Mouse (Mus musculus) liver, embryonic 14.5 days (tissue): ENCODE results near the gene Olfr1396. TPM values are rescaled to one million over a fixed set of nuclear protein-coding genes. Genes with fewer than 3 reads are reported as not detected.

Experiments used
- ATAC-seq: fragments of 200-750 bp; cut with Nextera tagmentation; 2 replicates; pipeline ENCODE4 v1.8.0; 2017; ENCODE audit warnings: moderate number of reproducible peaks, mild to moderate bottlenecking, moderate library complexity; ENCODE audit not compliant: insufficient read depth
- DNase-seq, 3 experiments: peaks; one replicate each; pipeline ENCODE4 v3.0.0-alpha.2; 2012 to 2013; ENCODE audit warnings: low read depth in 3 of 3, low spot score in 3 of 3
- H3K27ac ChIP-seq: fragments of 300-500 bp; sonication (generic); 2 replicates; pipeline ENCODE4 v1.5.1; 2014; ENCODE audit warnings: moderate library complexity, mild to moderate bottlenecking, control low read depth, inconsistent platforms
- H3K27me3 ChIP-seq: fragments of 300-500 bp; sonication (generic); 2 replicates; pipeline ENCODE4 v1.6.1; 2014; ENCODE audit warnings: mild to moderate bottlenecking, low read length, moderate library complexity; ENCODE audit not compliant: control insufficient read depth, insufficient read depth
- H3K36me3 ChIP-seq: fragments of 300-500 bp; sonication (generic); replicated peaks from 2 replicates; pipeline ENCODE4 v1.6.1; 2014; ENCODE audit warnings: low read depth; ENCODE audit not compliant: control insufficient read depth, insufficient read depth
- H3K4me1 ChIP-seq, 2 experiments: fragments of 200-500 bp in 1 of 2; fragments of 300-500 bp in 1 of 2; sonication (generic) in 1 of 2; replicated peaks; 2 replicates each; pipeline ENCODE4 v1.6.1; 2012 to 2014; ENCODE audit warnings: antibody characterized with exemption in 1 of 2, inconsistent platforms in 1 of 2, low read length in 1 of 2; ENCODE audit not compliant: control insufficient read depth in 2 of 2, insufficient read depth in 2 of 2
- H3K4me2 ChIP-seq: fragments of 300-500 bp; sonication (generic); 2 replicates; pipeline ENCODE4 v1.6.1; 2014; ENCODE audit warnings: low read depth, mild to moderate bottlenecking, control low read depth, moderate library complexity
- H3K4me3 ChIP-seq, 2 experiments: fragments of 200-500 bp in 1 of 2; fragments of 300-500 bp in 1 of 2; sonication (generic) in 1 of 2; 2 replicates each; pipeline ENCODE4 v1.5.1; 2012 to 2014; ENCODE audit warnings: low read depth in 2 of 2, low read length in 2 of 2, mild to moderate bottlenecking in 2 of 2, control low read depth in 1 of 2, inconsistent platforms in 1 of 2, moderate library complexity in 1 of 2; ENCODE audit not compliant: insufficient read depth in 1 of 2
- H3K9ac ChIP-seq: fragments of 300-500 bp; sonication (generic); replicated peaks from 2 replicates; pipeline ENCODE4 v1.6.1; 2014; ENCODE audit warnings: mild to moderate bottlenecking, control low read depth, moderate library complexity
- H3K9me3 ChIP-seq: fragments of 300-500 bp; sonication (generic); 2 replicates; pipeline ENCODE4 v1.6.1; 2016; ENCODE audit warnings: low read length, mixed read lengths; ENCODE audit not compliant: control insufficient read depth
- CTCF ChIP-seq: IDR thresholded peaks from 2 replicates; pipeline ENCODE4 v1.5.1; 2016; ENCODE audit warnings: antibody characterized with exemption, low read depth, control low read depth
- EP300 ChIP-seq: IDR thresholded peaks from 2 replicates; pipeline ENCODE4 v1.6.1; 2016; ENCODE audit warnings: antibody characterized with exemption, low read depth
- WGBS: fragments of 180-500 bp; shearing (Covaris S2); extraction: QIAGEN DNeasy Blood & Tissue Kit; methylation state at CpG from one replicate; pipeline ENCODE4 v1.1.7; 2014; ENCODE audit not compliant: insufficient replicate concordance; 5-methylcytosine and 5-hydroxymethylcytosine counted together
- polyA plus RNA-seq, 2 experiments: library from polyadenylated mRNA; depleted of rRNA in 1 of 2; stranded (reverse) in 1 of 2; unstranded in 1 of 2; fragments of >200 nt; fragmentation: Nextera tagmentation in 1 of 2; extraction: Ambion mirVana in 1 of 2; gene quantifications; 2 replicates each; pipeline versions ENCODE4 v1.2.1 to v1.2.3; 2012 to 2014

The Olfr1396 gene
- polyA plus RNA-seq (2012; rRNA removed) (not detected in 2 replicates), polyA plus RNA-seq (2014; fragmentation: Nextera tagmentation; extraction: Ambion mirVana) (not detected in 2 replicates)

DNA sequence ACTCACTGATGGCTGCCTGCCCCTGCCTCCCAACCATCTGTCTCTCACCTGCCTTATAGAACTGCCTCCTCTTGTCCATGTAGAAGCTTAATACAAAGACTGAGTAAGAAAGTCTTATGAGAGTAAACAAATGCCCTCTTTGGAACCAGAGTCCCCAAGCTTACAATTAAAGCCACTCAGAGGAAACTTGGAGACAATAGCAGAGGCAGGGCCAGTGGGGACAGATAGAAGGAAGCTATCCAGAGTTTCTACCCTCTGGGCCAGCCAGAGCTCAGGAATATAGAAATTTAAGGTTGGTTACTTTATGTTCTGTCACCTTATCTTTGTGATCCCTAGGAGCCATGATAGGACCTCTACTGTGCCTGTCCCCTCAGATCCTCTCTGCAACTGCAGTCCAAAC is at the start of gene Olfr1396:
TSS of gene Olfr1396 (minus strand) at position 101 of the 400 bp plus-strand sequence.
- ATAC-seq = no peak
- Histone ChIP-seq H3K27ac (no peak within 1 kb of the TSS), H3K9ac (no peak within 1 kb of the TSS), H3K4me2 (no peak within 1 kb of the TSS), H3K4me3 (no peak within 1 kb of the TSS), H3K27me3 (no peaks in the 10 kb centered on the region), H3K9me3 (no peaks in the 10 kb centered on the region), H3K4me1 (no peaks in the 10 kb centered on the region), H3K36me3 (no peaks in the 10 kb centered on the region)
- no peak for TF ChIP-seq EP300
- no peak for TF ChIP-seq CTCF
- no peak for DNase-seq

DNA sequence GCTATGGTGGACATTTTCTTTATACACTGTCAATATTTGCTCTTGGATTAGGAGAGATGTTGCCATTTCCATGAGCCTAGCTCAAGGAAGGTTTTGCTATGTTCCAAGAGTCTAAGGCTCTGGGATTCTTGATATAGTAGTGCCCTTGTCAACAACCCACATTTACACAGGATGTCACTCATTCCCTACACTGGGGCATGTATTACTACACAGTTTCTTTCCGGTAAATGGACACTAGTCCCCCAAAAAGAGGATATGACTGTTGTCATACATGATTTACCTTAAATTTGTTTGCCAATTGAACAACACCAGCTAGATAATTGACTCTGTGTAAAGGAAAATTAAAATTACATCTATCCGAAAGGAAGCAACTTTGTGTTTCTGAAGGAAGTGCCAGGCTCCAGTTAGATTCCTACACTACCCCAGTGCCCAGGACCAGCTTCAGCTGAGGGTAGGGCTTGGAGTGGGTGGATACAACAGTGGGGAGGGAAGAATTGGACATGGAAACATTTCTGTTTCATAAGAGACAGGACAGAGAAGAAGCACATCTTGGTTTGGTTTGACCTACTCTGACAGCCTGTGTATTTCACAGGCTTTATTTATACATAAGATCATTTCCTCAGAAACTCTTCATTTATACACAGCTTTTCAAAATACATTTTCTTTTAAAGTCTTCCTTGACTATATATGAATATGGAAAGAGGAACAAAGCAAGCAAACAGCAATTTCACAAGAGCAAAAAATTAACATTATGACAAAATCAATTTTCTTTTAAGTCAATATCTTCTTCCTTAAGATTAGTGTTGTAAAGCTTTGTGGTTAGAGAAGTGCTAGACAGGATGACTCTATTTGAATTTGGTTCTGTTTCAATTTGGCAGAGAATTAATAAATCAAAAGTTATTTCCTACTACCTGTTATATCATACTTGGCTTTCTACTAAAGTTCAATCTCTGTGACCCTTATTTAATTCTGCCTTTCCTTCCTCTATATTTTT is 42.4 kb upstream of the Olfr1396 start:
- no peaks in the 10 kb centered on the region for H3K36me3 ChIP-seq
- DNase-seq (no peak), ATAC-seq (no peak)
- H3K27ac ChIP-seq = no peak overlapping the region
- H3K9ac ChIP-seq = no peak overlapping the region
- H3K27me3 ChIP-seq = no peaks in the 10 kb centered on the region
- TF ChIP-seq EP300 (no peak), CTCF (no peak)
- no peak overlapping the region for H3K4me2 ChIP-seq
- no peaks in the 10 kb centered on the region for H3K4me1 ChIP-seq
- 49% methylated on average over 2 of the region's 2 CpGs for WGBS
- H3K4me3 ChIP-seq = no peak overlapping the region
- H3K9me3 ChIP-seq = no peaks in the 10 kb centered on the region

- 48% methylated on average over 1 of the region's 1 CpGs for WGBS
Observed at GRCm38 (mm10) chr11:49154077-49154476, 39.4 kb upstream of the Olfr1396 start, which contains the start of gene Olfr1394. TSS of gene Olfr1394 (plus strand) at chr11:49154377.

DNA sequence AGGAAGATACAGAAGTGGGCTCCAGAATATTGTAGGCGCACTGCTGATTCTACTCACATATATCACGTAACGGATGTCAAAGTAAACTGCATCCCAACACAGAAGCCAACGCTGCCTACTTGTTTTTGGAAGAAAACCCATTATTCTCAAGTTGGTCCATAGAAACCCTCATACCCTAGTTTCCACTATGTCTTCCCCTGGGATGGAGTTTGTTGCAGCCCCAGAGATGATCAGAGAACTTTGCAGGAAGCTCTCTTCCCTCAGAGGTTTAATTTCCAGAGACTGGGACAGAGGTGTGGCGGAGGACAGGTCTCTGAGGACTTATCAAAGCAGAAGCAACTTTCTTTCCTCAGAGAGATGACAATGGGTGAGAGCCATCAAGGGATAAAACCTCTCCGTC is 27.3 kb upstream of the Olfr1396 start, which contains the start of gene Olfr1395:
TSS of gene Olfr1395 (plus strand) at position 301 of the 400 bp plus-strand sequence.
- 65% methylated on average over 6 of the region's 6 CpGs for WGBS
- Histone ChIP-seq H3K27me3 (no peaks in the 10 kb centered on the region), H3K36me3 (no peaks in the 10 kb centered on the region), H3K27ac (no peak within 1 kb of the TSS), H3K4me3 (no peak within 1 kb of the TSS), H3K9ac (no peak within 1 kb of the TSS), H3K9me3 (no peaks in the 10 kb centered on the region), H3K4me1 (no peaks in the 10 kb centered on the region), H3K4me2 (no peak within 1 kb of the TSS)
- ATAC-seq = no peak
- TF ChIP-seq EP300 = no peak
- TF ChIP-seq CTCF = no peak
- no peak for DNase-seq

More at GRCm38 (mm10) chr11:49154077-49154476, 39.4 kb upstream of the Olfr1396 start, which contains the start of gene Olfr1394:
- ATAC-seq = no peak
- DNase-seq = no peak
- Histone ChIP-seq H3K27ac (no peak within 1 kb of the TSS), H3K4me3 (no peak within 1 kb of the TSS), H3K9ac (no peak within 1 kb of the TSS), H3K4me2 (no peak within 1 kb of the TSS), H3K9me3 (no peaks in the 10 kb centered on the region), H3K36me3 (no peaks in the 10 kb centered on the region), H3K27me3 (no peaks in the 10 kb centered on the region), H3K4me1 (no peaks in the 10 kb centered on the region)
- TF ChIP-seq EP300 (no peak), CTCF (no peak)

DNA sequence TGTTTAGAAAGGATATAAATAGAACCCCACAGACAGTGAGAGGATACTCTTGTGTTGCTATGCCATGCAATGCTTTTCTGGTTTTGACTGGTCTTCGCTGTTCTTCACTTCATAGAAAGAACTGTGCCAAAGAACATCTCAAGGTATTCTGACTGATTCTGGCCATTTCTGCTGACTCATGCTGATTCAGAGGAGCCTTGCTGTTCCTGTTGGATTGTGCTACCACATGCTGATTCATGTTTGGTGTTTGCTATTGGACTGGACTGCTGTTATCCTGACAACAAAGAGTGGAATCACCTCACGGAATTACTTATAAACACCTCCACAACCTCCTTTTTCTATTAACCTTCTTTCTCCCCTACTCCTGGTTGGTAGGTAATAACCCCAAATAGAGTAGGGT is 9.5 kb upstream of the Olfr1396 start:
- Histone ChIP-seq H3K27me3 (no peaks in the 10 kb centered on the region), H3K4me2 (no peak overlapping the region), H3K9me3 (no peaks in the 10 kb centered on the region), H3K9ac (no peak overlapping the region), H3K36me3 (no peaks in the 10 kb centered on the region), H3K4me1 (peaks cover 4 to 9% of the 10 kb centered on the region in 2 experiments), H3K4me3 (no peak overlapping the region), H3K27ac (no peak overlapping the region)
- DNase-seq (peak; percentile 40 to 49 (median 48)), ATAC-seq (peak; percentile 68; the same call in 1 of the 2 replicates)
- 64% methylated on average over 2 of the region's 2 CpGs for WGBS
- TF ChIP-seq CTCF (no peak), EP300 (no peak)
